Mouse (Mus musculus) hindbrain, postnatal 0 days (tissue): ENCODE results near the gene Man2a1. TPM values are rescaled to one million over a fixed set of nuclear protein-coding genes. Genes with fewer than 3 reads are reported as not detected.

Experiments
- ATAC-seq: fragments of 200-750 bp; cut with Nextera tagmentation; 2 replicates; pipeline ENCODE4 v1.8.0; 2017; ENCODE audit warnings: mild to moderate bottlenecking, moderate TSS enrichment, moderate library complexity
- DNase-seq: peaks from one replicate; pipeline ENCODE4 v3.0.0-alpha.2; 2015; ENCODE audit warnings: low spot score
- H3K27ac ChIP-seq: fragments of 300-500 bp; sonication (generic); 2 replicates; pipeline ENCODE4 v1.5.1; 2014; ENCODE audit warnings: mild to moderate bottlenecking
- H3K27me3 ChIP-seq: fragments of 300-500 bp; sonication (generic); 2 replicates; pipeline ENCODE4 v1.6.1; 2014; ENCODE audit warnings: low read length, mixed read lengths; ENCODE audit not compliant: insufficient read depth
- H3K36me3 ChIP-seq: fragments of 300-500 bp; sonication (generic); 2 replicates; pipeline ENCODE4 v1.6.1; 2014; ENCODE audit warnings: low read length, mixed read lengths; ENCODE audit not compliant: insufficient read depth
- H3K4me1 ChIP-seq: fragments of 300-500 bp; sonication (generic); 2 replicates; pipeline ENCODE4 v1.6.1; 2014; ENCODE audit warnings: antibody characterized with exemption, low read length, mixed read lengths; ENCODE audit not compliant: insufficient read depth
- H3K4me2 ChIP-seq: fragments of 300-500 bp; sonication (generic); 2 replicates; pipeline ENCODE4 v1.6.1; 2014; ENCODE audit warnings: low read depth, mild to moderate bottlenecking, low read length, moderate library complexity, mixed read lengths
- H3K4me3 ChIP-seq: fragments of 300-500 bp; sonication (generic); 2 replicates; pipeline ENCODE4 v1.5.1; 2014; ENCODE audit warnings: low read length
- H3K9ac ChIP-seq: fragments of 300-500 bp; sonication (generic); replicated peaks from 2 replicates; pipeline ENCODE4 v1.6.1; 2014; ENCODE audit warnings: mild to moderate bottlenecking, low read length, moderate library complexity, mixed read lengths
- H3K9me3 ChIP-seq: fragments of 300-500 bp; sonication (generic); 2 replicates; pipeline ENCODE4 v1.6.1; 2016; ENCODE audit warnings: low read length, mixed read lengths
- CTCF ChIP-seq: IDR thresholded peaks from 2 replicates; pipeline ENCODE4 v1.5.1; 2016; ENCODE audit warnings: antibody characterized with exemption, control low read depth, low read depth
- WGBS: fragments of 180-500 bp; shearing (Covaris S2); extraction: QIAGEN DNeasy Blood & Tissue Kit; methylation state at CpG from one replicate; pipeline ENCODE4 v1.1.7; 2014; 5-methylcytosine and 5-hydroxymethylcytosine counted together
- polyA plus RNA-seq: library from polyadenylated mRNA; unstranded; fragments of >200 nt; fragmentation: Nextera tagmentation; extraction: Ambion mirVana; gene quantifications from 2 replicates; pipeline ENCODE4 v1.2.1, GENCODE M21; 2015
- total RNA-seq: library from RNA; depleted of rRNA; stranded (reverse); fragments of >200 nt; gene quantifications from 2 replicates; pipeline ENCODE4 v1.2.3, GENCODE M21; 2014

Gene Man2a1
- total and polyA plus RNA-seq, 2 experiments from 2014 or later: 3.3 to 15.8 TPM

GRCm38 (mm10) chr17:64581962-64582361 is 18.6 kb upstream of the Man2a1 start:
- Histone ChIP-seq H3K4me2 (no peak overlapping the region), H3K36me3 (no peaks in the 10 kb centered on the region), H3K9ac (no peak overlapping the region), H3K27ac (no peak overlapping the region), H3K4me1 (no peaks in the 10 kb centered on the region; the same call in 1 of the 2 replicates), H3K4me3 (no peak overlapping the region), H3K9me3 (no peaks in the 10 kb centered on the region), H3K27me3 (no peaks in the 10 kb centered on the region)
- ATAC-seq: no peak
- 88% methylated on average over 3 of the region's 3 CpGs for WGBS
- no peak for TF ChIP-seq CTCF
- DNase-seq: no peak

GRCm38 (mm10) chr17:64590483-64590882 is 10.1 kb upstream of the Man2a1 start:
- ATAC-seq: no peak

DNA sequence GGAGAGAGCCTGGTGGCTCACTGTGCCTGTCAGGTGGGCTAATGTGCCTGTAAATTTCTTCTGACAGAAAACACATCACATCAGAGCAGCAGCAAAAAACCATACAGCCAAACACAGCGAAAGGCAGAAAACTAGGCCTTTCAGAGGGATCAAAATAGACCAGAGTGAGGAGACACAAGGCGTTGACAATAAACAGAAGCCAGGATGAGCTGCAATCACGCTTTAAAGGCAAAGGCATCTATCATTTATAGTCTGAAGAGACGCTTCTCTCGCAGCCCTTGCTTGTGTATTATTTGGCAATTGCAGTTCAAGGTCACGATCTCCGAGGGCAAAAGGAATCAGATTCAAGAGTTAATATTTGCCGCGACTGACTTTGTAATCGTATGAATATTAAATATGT is 9.2 kb upstream of the Man2a1 start:
- H3K27ac ChIP-seq: peak overlapping the region; percentile 26; the same call in 1 of the 2 replicates
- ATAC-seq: no peak

More at GRCm38 (mm10) chr17:64590483-64590882, 10.1 kb upstream of the Man2a1 start:
- H3K27me3 ChIP-seq: no peaks in the 10 kb centered on the region
- no peak overlapping the region for H3K4me2 ChIP-seq
- no peaks in the 10 kb centered on the region for H3K4me1 ChIP-seq
- H3K4me3 ChIP-seq: no peak overlapping the region
- TF ChIP-seq CTCF: no peak
- H3K36me3 ChIP-seq: no peaks in the 10 kb centered on the region
- no peak for DNase-seq
- H3K27ac ChIP-seq: no peak overlapping the region
- H3K9me3 ChIP-seq: no peaks in the 10 kb centered on the region
- no peak overlapping the region for H3K9ac ChIP-seq
- 45% methylated on average over 4 of the region's 4 CpGs for WGBS

GRCm38 (mm10) chr17:64592355-64592754 is 8.2 kb upstream of the Man2a1 start:
- no peaks in the 10 kb centered on the region for H3K36me3 ChIP-seq
- no peak for ATAC-seq
- H3K9ac ChIP-seq: no peak overlapping the region
- no peak overlapping the region for H3K4me3 ChIP-seq
- no peak for DNase-seq
- H3K9me3 ChIP-seq: no peaks in the 10 kb centered on the region
- TF ChIP-seq CTCF: no peak
- H3K4me1 ChIP-seq: no peaks in the 10 kb centered on the region
- H3K27me3 ChIP-seq: no peaks in the 10 kb centered on the region
- H3K27ac ChIP-seq: no peak overlapping the region
- WGBS: 81% methylated on average over 2 of the region's 2 CpGs
- no peak overlapping the region for H3K4me2 ChIP-seq

More for the DNA sequence above, 9.2 kb upstream of the Man2a1 start:
- WGBS: 73% methylated on average over 10 of the region's 10 CpGs
- no peak for TF ChIP-seq CTCF
- no peaks in the 10 kb centered on the region for H3K4me1 ChIP-seq
- no peak overlapping the region for H3K4me2 ChIP-seq
- H3K27me3 ChIP-seq: no peaks in the 10 kb centered on the region
- no peak overlapping the region for H3K4me3 ChIP-seq
- H3K9ac ChIP-seq: no peak overlapping the region
- H3K9me3 ChIP-seq: no peaks in the 10 kb centered on the region
- no peak for DNase-seq
- no peaks in the 10 kb centered on the region for H3K36me3 ChIP-seq

DNA sequence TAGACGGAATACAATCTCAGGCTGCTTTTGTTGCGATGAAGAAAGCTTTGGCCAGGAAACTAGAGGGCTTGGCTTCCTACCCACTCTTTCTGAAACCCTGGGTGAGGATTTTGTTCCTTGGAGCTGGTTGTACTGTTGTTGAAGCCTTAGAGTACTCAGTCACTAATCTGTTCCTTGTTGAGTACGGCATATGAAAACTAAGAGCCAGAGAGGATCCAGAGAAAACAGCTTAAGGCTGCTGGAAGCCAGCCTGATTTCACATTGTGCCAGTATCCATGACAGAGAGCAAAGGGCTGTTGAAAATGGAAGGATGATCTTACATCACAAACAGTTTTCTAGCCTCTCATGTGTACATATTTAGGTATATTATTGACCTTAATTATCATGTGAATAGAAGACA is 7.7 kb upstream of the Man2a1 start:
- no peak for ATAC-seq

DNA sequence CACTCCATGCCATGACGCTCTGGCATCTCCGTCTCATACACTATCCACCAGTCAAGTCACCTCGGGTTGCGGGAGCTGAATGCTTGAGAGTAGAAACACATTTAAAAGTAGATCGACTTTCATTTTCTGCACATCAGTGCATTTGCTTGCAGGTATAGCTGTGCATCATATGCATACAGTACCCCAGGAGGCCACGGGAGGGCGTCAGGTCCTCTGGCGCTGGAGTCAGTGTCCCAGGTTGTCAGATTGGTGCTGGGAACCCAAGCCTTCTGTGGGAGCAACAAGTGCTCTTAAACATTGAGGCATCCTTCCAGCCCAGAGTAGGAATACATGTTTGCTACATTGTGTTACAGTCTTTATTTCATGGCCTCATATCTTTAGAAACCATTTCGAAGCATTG is 2.8 kb upstream of the Man2a1 start:
- H3K27me3 ChIP-seq: no peaks in the 10 kb centered on the region
- no peak overlapping the region for H3K4me3 ChIP-seq
- no peaks in the 10 kb centered on the region for H3K9me3 ChIP-seq
- DNase-seq: no peak
- H3K4me2 ChIP-seq: no peak overlapping the region
- H3K9ac ChIP-seq: no peak overlapping the region
- H3K36me3 ChIP-seq: no peaks in the 10 kb centered on the region
- no peak overlapping the region for H3K27ac ChIP-seq
- H3K4me1 ChIP-seq: peaks cover under 1% of the 10 kb centered on the region; the same call in 1 of the 2 replicates
- no peak for TF ChIP-seq CTCF
- WGBS: 89% methylated on average over 9 of the region's 9 CpGs
- ATAC-seq: no peak

More for the DNA sequence above, 7.7 kb upstream of the Man2a1 start:
- Histone ChIP-seq H3K9ac (no peak overlapping the region), H3K27me3 (no peaks in the 10 kb centered on the region), H3K4me2 (no peak overlapping the region), H3K27ac (no peak overlapping the region), H3K4me1 (no peaks in the 10 kb centered on the region), H3K4me3 (no peak overlapping the region), H3K9me3 (no peaks in the 10 kb centered on the region), H3K36me3 (no peaks in the 10 kb centered on the region)
- no peak for TF ChIP-seq CTCF
- WGBS: 55% methylated on average over 3 of the region's 3 CpGs
- peak; percentile 17 for DNase-seq

- Histone ChIP-seq H3K4me2 (peak overlapping the region; percentile 97), H3K9ac (peak overlapping the region; percentile 83), H3K4me3 (peak overlapping the region; percentile 70), H3K36me3 (no peaks in the 10 kb centered on the region), H3K4me1 (peaks cover 12% of the 10 kb centered on the region), H3K9me3 (no peaks in the 10 kb centered on the region), H3K27ac (peak overlapping the region; percentile 91), H3K27me3 (no peaks in the 10 kb centered on the region)
- DNase-seq: peak; percentile 78
- 0 out of 2 replicates have a peak, but pooled peaks have one; percentile 6 for ATAC-seq
- TF ChIP-seq CTCF: peak; percentile 72
- WGBS: 28% methylated on average over 4 of the region's 4 CpGs
Observed at GRCm38 (mm10) chr17:64599916-64600315, 620 bp upstream of the Man2a1 start.
